Mouse (Mus musculus): ENCODE measurements around the gene Mog. TPM values are rescaled to one million over a fixed set of nuclear protein-coding genes. Genes with fewer than 3 reads are reported as not detected.

The Mog gene
- polyA plus RNA-seq, 1 experiment from 2014 or later, result 2.2 TPM

DNA sequence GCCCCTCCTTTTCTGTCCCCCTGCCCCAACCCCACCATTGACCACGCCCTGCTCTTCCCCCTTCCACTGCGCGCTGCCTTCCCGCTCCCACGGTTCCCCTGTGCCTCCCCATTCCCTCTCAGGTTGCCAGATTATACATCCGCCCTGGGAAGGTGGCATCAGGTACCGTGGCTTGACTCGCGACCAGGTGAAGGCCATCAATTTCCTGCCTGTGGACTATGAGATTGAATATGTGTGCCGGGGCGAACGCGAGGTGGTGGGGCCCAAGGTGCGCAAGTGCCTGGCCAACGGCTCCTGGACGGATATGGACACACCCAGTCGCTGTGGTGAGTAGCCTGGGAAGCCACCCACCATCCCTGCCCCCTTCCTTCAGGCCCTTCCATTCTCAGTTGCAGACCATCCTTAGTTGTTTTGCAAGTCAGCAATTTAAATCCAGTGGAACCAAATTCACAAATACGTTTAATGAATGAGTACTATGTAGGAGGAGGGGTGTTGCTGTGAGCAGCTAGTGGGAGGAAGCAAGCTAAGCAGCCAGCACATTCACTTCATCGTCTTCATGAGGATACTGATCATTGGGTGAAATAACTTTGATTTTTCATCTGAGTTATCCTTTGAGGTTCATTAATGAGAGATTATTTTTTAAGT lies 24.3 kb upstream of the Mog start:
- 15% methylated on average over 19 of the region's 19 CpGs for WGBS
- Histone ChIP-seq H3K27ac (peak overlapping the region; percentile 97), H3K4me2 (replicated peaks) (peak overlapping the region; percentile 89), H3K4me3 (replicated peaks; ENCODE audit: low read length) (peak overlapping the region; percentile 96), H3K9ac (peak overlapping the region; percentile 99), H3K27me3 (ENCODE audit: control insufficient read depth, insufficient read depth, low read length) (no peaks in the 10 kb centered on the region), H3K9me3 (ENCODE audit: control insufficient read depth, low read length) (no peaks in the 10 kb centered on the region), H3K4me1 (replicated peaks; ENCODE audit: control insufficient read depth, insufficient read depth, low read length) (peaks cover 48% of the 10 kb centered on the region), H3K36me3 (replicated peaks; ENCODE audit: control insufficient read depth, insufficient read depth) (no peaks in the 10 kb centered on the region; the same call in 1 of the 2 replicates)
- ATAC-seq (ENCODE audit: low FRiP score) (no peak), DNase-seq (ENCODE audit: low spot score) (no peak)

DNA sequence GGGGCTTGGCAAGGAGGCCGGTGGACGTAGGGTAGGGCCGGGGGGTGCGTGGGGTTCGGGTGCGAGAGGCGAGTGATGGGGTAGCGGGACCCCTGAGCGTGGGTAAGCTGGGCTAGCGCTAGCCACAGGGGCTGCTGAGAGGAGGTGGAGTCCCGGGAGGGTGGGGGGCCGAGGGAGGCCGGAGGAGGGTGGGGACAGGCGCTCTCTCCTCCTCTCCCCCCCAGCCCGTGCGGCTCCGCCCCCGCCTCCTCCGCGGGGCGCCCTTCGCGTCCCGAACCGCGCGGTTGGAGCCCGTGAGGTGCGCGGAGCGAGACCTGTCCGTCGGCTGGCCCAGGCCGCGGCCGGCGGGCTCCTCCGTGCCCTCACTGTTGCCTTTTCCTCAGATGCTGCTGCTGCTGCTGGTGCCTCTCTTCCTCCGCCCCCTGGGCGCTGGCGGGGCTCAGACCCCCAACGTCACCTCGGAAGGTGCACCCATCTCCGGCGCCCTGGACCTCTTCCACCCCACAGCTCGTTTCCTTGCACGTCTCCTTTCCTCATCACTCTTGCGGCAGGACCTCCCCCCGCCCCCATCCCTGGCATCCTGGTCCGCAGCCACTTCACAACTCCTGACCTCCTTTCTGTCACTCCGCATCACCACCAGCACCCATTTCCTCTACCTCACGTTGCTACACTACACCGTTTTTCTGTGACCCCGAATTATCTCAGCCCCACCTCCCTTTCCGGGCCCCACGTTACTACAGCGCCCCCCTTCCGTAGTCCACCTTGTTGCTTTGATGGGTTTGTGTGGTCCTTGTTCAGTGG lies 23.3 kb upstream of the Mog start:
- no peaks in the 10 kb centered on the region; the same call in 1 of the 2 replicates for H3K36me3 ChIP-seq (replicated peaks; ENCODE audit: control insufficient read depth, insufficient read depth)
- H3K27me3 ChIP-seq (ENCODE audit: control insufficient read depth, insufficient read depth, low read length), result no peaks in the 10 kb centered on the region
- peak overlapping the region; percentile 96 for H3K4me3 ChIP-seq (replicated peaks; ENCODE audit: low read length)
- ATAC-seq (ENCODE audit: low FRiP score) (peak; percentile 52), DNase-seq (ENCODE audit: low spot score) (peak; percentile 51)
- H3K9ac ChIP-seq, result peak overlapping the region; percentile 99
- no peaks in the 10 kb centered on the region for H3K9me3 ChIP-seq (ENCODE audit: control insufficient read depth, low read length)
- WGBS, result under 1% methylated on average over 31 of the region's 58 CpGs
- peak overlapping the region; percentile 97 for H3K27ac ChIP-seq
- peaks cover 40% of the 10 kb centered on the region for H3K4me1 ChIP-seq (replicated peaks; ENCODE audit: control insufficient read depth, insufficient read depth, low read length)
- H3K4me2 ChIP-seq (replicated peaks), result peak overlapping the region; percentile 89

DNA sequence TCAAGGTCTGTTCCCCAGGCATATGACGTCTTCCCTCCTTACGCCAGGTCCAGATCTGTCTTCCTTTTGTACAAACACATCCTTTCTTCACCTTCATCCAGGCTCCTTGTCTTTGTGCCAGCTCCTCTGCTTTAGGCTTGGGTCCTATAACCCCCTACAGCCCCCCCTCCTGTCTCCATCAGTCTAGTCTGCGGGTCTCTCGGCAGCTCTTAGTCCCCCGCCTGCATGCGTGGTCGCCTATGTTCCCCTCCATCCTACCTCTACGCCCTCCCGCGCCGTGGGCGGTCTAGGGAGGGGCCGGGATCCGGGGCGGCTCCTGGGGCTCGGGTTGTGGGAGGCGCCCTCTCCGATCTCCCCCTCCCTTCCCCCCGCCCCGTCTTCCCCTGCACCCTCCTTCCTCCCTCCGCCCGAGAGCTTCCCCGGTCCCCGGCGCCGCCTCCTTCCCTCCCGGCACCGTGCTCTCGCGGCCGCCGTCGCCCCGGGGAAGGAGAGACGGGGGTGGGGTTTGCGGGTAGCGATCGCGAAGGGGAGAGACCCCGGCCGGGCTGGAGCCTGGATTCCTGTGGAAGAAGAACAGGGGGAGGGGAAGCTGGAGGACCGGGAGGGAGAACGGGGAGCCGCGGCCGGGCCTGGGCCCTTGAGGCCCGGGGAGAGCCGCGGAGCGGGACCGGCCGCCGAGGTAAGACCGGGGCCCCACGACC lies 22.6 kb upstream of the Mog start, which contains the start of gene Gabbr1:
TSS of gene Gabbr1 (plus strand) at position 356 of the 701 bp plus-strand sequence.
- ATAC-seq (ENCODE audit: low FRiP score) (peak; percentile 82), DNase-seq (ENCODE audit: low spot score) (peak; percentile 81)
- Histone ChIP-seq H3K27me3 (ENCODE audit: control insufficient read depth, insufficient read depth, low read length) (no peaks in the 10 kb centered on the region), H3K4me3 (replicated peaks; ENCODE audit: low read length) (peak within 1 kb of the TSS; percentile 96), H3K4me1 (replicated peaks; ENCODE audit: control insufficient read depth, insufficient read depth, low read length) (peaks cover 35% of the 10 kb centered on the region), H3K4me2 (replicated peaks) (peak within 1 kb of the TSS; percentile 89), H3K36me3 (replicated peaks; ENCODE audit: control insufficient read depth, insufficient read depth) (no peaks in the 10 kb centered on the region; the same call in 1 of the 2 replicates), H3K27ac (peak within 1 kb of the TSS; percentile 97), H3K9me3 (ENCODE audit: control insufficient read depth, low read length) (no peaks in the 10 kb centered on the region), H3K9ac (peak within 1 kb of the TSS; percentile 99)
- WGBS, result 0% methylated on average over 47 of the region's 55 CpGs

DNA sequence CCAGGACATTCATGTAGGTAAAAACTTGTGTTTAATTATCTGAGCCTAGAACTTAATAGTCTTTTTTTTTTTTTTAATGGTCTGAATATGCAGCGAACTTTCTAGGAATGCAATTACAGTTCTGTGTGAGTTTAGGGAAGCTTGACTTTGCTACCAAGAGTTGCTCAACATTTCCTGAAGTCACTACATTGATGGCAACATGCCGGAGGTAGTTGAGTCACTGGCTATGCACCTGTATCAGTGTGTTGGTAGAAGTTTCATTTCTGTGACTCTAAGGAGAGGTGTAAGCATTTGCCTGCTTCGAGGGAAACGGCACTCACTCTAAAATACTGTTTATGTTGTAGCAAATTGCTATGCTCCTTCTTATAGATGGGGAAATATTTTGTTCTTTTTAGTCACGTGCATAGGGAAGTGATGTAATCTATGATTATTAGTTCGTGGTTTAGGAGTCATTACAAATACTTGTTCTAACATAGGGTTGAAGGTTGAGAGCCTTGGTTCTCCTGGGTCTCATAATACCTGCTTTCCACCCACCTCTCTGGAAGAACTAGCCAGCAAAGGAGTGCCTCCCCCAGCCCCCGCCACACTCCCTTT lies 21.6 kb upstream of the Mog start:
- Histone ChIP-seq H3K4me1 (replicated peaks; ENCODE audit: control insufficient read depth, insufficient read depth, low read length) (peaks cover 30% of the 10 kb centered on the region), H3K9me3 (ENCODE audit: control insufficient read depth, low read length) (no peaks in the 10 kb centered on the region), H3K4me3 (replicated peaks; ENCODE audit: low read length) (peak overlapping the region; percentile 96), H3K4me2 (replicated peaks) (peak overlapping the region; percentile 89), H3K36me3 (replicated peaks; ENCODE audit: control insufficient read depth, insufficient read depth) (no peaks in the 10 kb centered on the region; the same call in 1 of the 2 replicates), H3K27me3 (ENCODE audit: control insufficient read depth, insufficient read depth, low read length) (no peaks in the 10 kb centered on the region), H3K27ac (peak overlapping the region; percentile 97), H3K9ac (peak overlapping the region; percentile 99)
- 83% methylated on average over 7 of the region's 7 CpGs for WGBS
- DNase-seq (ENCODE audit: low spot score), result no peak
- no peak for ATAC-seq (ENCODE audit: low FRiP score)

DNA sequence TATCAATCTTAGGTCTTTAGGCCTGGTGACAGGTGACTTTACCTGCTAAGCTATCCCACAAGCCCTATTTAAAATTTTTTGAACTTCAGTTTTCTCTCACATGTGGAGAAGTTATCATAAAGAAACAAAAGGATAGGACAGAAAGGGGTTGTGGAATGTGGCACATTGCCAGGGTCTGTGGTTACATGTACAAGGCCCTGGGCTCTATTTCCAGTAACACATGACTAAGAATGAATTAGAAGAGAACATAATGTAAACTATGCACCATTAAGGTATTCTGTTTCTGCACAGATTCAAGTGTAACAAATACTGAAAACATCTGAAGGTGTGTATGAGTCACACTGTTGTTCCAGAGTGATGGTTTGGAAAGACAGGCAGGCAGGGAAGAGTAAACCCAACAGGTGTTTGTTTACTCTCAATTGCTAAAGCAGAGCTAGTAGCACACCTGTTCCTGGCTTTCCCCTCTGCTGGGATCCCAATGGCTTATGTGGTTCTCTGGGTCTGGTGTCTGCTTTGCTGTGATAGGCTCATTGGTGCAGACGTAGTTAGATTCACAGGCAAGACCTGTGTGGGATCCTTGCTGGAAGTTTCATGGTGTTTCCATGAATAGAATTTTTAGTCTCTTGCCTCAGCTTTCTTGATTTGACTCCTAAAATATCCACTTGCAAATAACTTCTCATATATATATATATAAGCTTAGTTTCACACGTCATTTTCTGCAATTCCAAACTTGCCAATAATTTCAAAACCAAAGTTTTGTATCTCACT lies 16.1 kb upstream of the Mog start:
- H3K9me3 ChIP-seq (ENCODE audit: control insufficient read depth, low read length), result no peaks in the 10 kb centered on the region
- H3K27me3 ChIP-seq (ENCODE audit: control insufficient read depth, insufficient read depth, low read length), result no peaks in the 10 kb centered on the region
- no peaks in the 10 kb centered on the region for H3K36me3 ChIP-seq (replicated peaks; ENCODE audit: control insufficient read depth, insufficient read depth)
- ATAC-seq (ENCODE audit: low FRiP score) (no peak), DNase-seq (ENCODE audit: low spot score) (no peak)
- no peak overlapping the region for H3K27ac ChIP-seq
- H3K4me2 ChIP-seq (replicated peaks), result no peak overlapping the region
- H3K4me1 ChIP-seq (replicated peaks; ENCODE audit: control insufficient read depth, insufficient read depth, low read length), result no peaks in the 10 kb centered on the region
- no peak overlapping the region for H3K4me3 ChIP-seq (replicated peaks; ENCODE audit: low read length)
- H3K9ac ChIP-seq, result no peak overlapping the region
- WGBS, result 86% methylated on average over 2 of the region's 2 CpGs

DNA sequence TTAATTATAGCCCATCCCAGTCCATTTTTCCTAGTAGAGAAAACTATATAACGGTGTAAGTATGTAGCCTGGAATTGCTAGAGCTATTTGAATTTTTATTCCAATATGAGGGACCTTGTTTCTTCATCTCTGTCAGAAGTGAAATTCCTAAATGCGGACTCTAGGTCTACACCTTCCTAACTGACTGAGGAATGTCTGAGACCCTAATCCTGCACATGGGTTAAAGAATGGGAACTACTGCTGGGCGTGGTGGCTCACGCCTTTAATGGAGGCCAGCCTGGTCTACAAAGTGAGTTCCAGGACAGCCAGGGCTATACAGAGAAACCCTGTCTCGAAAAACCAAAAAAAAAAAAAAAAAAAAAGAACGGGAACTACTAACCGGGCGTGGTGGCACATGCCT lies 6.0 kb upstream of the Mog start:
- H3K27ac ChIP-seq, result peak overlapping the region; percentile 97
- no peaks in the 10 kb centered on the region for H3K27me3 ChIP-seq (ENCODE audit: control insufficient read depth, insufficient read depth, low read length)
- DNase-seq (ENCODE audit: low spot score) (no peak), ATAC-seq (ENCODE audit: low FRiP score) (peak; percentile 17; the same call in 1 of the 2 replicates)
- H3K4me2 ChIP-seq (replicated peaks), result peak overlapping the region; percentile 52
- peak overlapping the region; percentile 26 for H3K4me3 ChIP-seq (replicated peaks; ENCODE audit: low read length)
- no peaks in the 10 kb centered on the region for H3K36me3 ChIP-seq (replicated peaks; ENCODE audit: control insufficient read depth, insufficient read depth)
- WGBS, result 70% methylated on average over 8 of the region's 8 CpGs
- H3K9me3 ChIP-seq (ENCODE audit: control insufficient read depth, low read length), result no peaks in the 10 kb centered on the region
- peak overlapping the region; percentile 70 for H3K9ac ChIP-seq
- peaks cover 7% of the 10 kb centered on the region; the same call in 1 of the 2 replicates for H3K4me1 ChIP-seq (replicated peaks; ENCODE audit: control insufficient read depth, insufficient read depth, low read length)

DNA sequence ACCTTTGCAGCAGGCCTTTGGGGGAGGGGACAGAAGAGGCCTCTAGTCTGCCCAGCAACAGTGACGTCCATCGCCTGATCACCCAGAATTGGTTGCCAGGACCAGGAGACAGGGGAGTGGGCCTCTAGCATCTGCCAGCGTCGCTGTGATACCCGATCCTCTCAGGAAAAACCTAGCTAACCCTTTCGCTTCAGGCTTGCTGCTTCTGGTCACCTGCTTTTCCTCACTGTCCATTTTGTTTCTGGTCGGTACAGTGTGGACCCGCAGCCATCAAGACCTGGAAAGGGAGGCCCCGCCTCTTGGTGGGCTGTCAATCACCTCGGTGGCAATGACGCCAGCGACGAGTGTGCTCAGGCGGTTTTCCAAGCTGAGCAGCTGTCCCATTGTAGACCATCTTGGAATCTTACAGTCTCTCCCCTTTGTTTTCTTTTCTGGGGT lies 5.5 kb upstream of the Mog start:
- WGBS, result under 1% methylated on average over 14 of the region's 14 CpGs
- Histone ChIP-seq H3K4me1 (replicated peaks; ENCODE audit: control insufficient read depth, insufficient read depth, low read length) (peaks cover 7% of the 10 kb centered on the region; the same call in 1 of the 2 replicates), H3K9ac (peak overlapping the region; percentile 70), H3K4me3 (replicated peaks; ENCODE audit: low read length) (peak overlapping the region; percentile 26), H3K27ac (peak overlapping the region; percentile 97), H3K27me3 (ENCODE audit: control insufficient read depth, insufficient read depth, low read length) (no peaks in the 10 kb centered on the region), H3K4me2 (replicated peaks) (peak overlapping the region; percentile 52), H3K9me3 (ENCODE audit: control insufficient read depth, low read length) (no peaks in the 10 kb centered on the region), H3K36me3 (replicated peaks; ENCODE audit: control insufficient read depth, insufficient read depth) (no peaks in the 10 kb centered on the region)
- ATAC-seq (ENCODE audit: low FRiP score) (peak; percentile 99), DNase-seq (ENCODE audit: low spot score) (peak; percentile 99)

DNA sequence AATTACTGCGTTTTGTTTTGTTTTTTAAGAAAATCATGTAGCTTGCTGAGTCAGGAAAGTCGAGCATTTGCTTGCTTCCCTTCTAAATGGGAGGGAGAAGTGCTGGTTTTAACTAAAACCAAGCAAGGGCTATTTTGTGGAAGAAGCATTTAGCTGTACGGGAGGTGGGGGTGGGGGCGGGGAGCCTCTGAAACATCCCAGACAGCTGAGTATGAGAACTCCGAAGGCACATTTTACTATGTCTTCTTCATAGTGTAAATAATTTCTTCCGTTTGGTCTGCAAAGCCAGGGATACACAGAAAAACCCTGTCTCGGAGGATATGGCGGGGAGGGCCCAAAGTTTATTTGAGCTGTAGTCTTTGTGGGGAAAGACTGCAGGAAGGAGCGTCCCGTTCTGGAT lies 5.0 kb upstream of the Mog start:
- Histone ChIP-seq H3K27ac (peak overlapping the region; percentile 97), H3K9ac (peak overlapping the region; percentile 70), H3K9me3 (ENCODE audit: control insufficient read depth, low read length) (no peaks in the 10 kb centered on the region), H3K27me3 (ENCODE audit: control insufficient read depth, insufficient read depth, low read length) (no peaks in the 10 kb centered on the region), H3K4me3 (replicated peaks; ENCODE audit: low read length) (peak overlapping the region; percentile 26), H3K4me2 (replicated peaks) (peak overlapping the region; percentile 52), H3K36me3 (replicated peaks; ENCODE audit: control insufficient read depth, insufficient read depth) (no peaks in the 10 kb centered on the region), H3K4me1 (replicated peaks; ENCODE audit: control insufficient read depth, insufficient read depth, low read length) (peaks cover 7% of the 10 kb centered on the region; the same call in 1 of the 2 replicates)
- 3% methylated on average over 10 of the region's 10 CpGs for WGBS
- DNase-seq (ENCODE audit: low spot score) (peak; percentile 48), ATAC-seq (ENCODE audit: low FRiP score) (peak; percentile 21)
